Mouse (Mus musculus) CH12.LX (cell line): ENCODE results near the gene Ccdc83. TPM values are rescaled to one million over a fixed set of nuclear protein-coding genes. Genes with fewer than 3 reads are reported as not detected.
A peak's percentile ranks its signal among the peaks of the same experiment; 100 is the strongest.

Experiments
- DNase-seq: peaks from one replicate; pipeline ENCODE4 v3.0.0-alpha.2; 2013; ENCODE audit errors: extremely low read depth
- H3K27ac ChIP-seq: 2 replicates; pipeline ENCODE4 v1.5.1; 2012; ENCODE audit warnings: low read depth, mild to moderate bottlenecking, control low read depth, moderate library complexity; ENCODE audit not compliant: insufficient read depth
- H3K27me3 ChIP-seq: replicated peaks from 2 replicates; pipeline ENCODE3; 2012; ENCODE audit warnings: inconsistent platforms
- H3K36me3 ChIP-seq, 2 experiments: replicated peaks in 1 of 2; 2 replicates each; pipeline versions ENCODE3 to v1.6.1; 2012; ENCODE audit warnings: inconsistent platforms in 1 of 2, low read length in 1 of 2, mild to moderate bottlenecking in 1 of 2, mixed read lengths in 1 of 2, moderate library complexity in 1 of 2; ENCODE audit not compliant: control insufficient read depth in 1 of 2, insufficient read depth in 1 of 2
- H3K4me1 ChIP-seq, 2 experiments: 2 replicates each; pipeline ENCODE4 v1.6.1; 2012; ENCODE audit warnings: inconsistent platforms in 1 of 2, moderate library complexity in 1 of 2; ENCODE audit not compliant: insufficient read depth in 2 of 2, control insufficient read depth in 1 of 2
- H3K4me2 ChIP-seq: 2 replicates; pipeline ENCODE4 v1.6.1; 2012; ENCODE audit warnings: low read depth, mild to moderate bottlenecking, control low read depth; ENCODE audit not compliant: poor library complexity, insufficient read depth, severe bottlenecking
- H3K4me3 ChIP-seq, 3 experiments: fragments of 150-350 bp in 1 of 3; sonication (generic) in 1 of 3; replicated peaks in 1 of 3; 2 replicates each; pipeline versions ENCODE3 to v1.5.1; 2011 to 2012; ENCODE audit warnings: low read depth in 2 of 3, low read length in 2 of 3, mild to moderate bottlenecking in 2 of 3, moderate library complexity in 2 of 3, control low read depth in 1 of 3, improper control_type of control experiment in 1 of 3, inconsistent platforms in 1 of 3, mixed read lengths in 1 of 3; ENCODE audit not compliant: poor library complexity in 1 of 3
- H3K79me2 ChIP-seq: replicated peaks from 2 replicates; pipeline ENCODE4 v1.6.1; 2012; ENCODE audit warnings: mild to moderate bottlenecking, moderate library complexity; ENCODE audit not compliant: control insufficient read depth, poor library complexity, insufficient read depth, severe bottlenecking; ENCODE audit errors: extremely low read depth
- H3K9ac ChIP-seq: 2 replicates; pipeline ENCODE4 v1.6.1; 2012; ENCODE audit warnings: low read depth, mild to moderate bottlenecking, control low read depth, moderate library complexity; ENCODE audit not compliant: insufficient read depth
- H3K9me3 ChIP-seq: replicated peaks from 2 replicates; pipeline ENCODE3; 2012; ENCODE audit warnings: low read length, inconsistent platforms, mixed read lengths
- BHLHE40 ChIP-seq: IDR thresholded peaks from 2 replicates; pipeline ENCODE4 v1.6.1; 2011; ENCODE audit warnings: mild to moderate bottlenecking, low read depth, low read length, improper control_type of control experiment
- CHD1 ChIP-seq: IDR thresholded peaks from 2 replicates; pipeline ENCODE4 v1.6.1; 2012; ENCODE audit warnings: low read depth, low read length, improper control_type of control experiment, inconsistent platforms
- CHD2 ChIP-seq: IDR thresholded peaks from 2 replicates; pipeline ENCODE4 v1.6.1; 2011; ENCODE audit warnings: low read length, improper control_type of control experiment
- ELF1 ChIP-seq: IDR thresholded peaks from 2 replicates; pipeline ENCODE4 v1.6.1; 2014; ENCODE audit warnings: low read depth, mild to moderate bottlenecking, inconsistent platforms, low read length, improper control_type of control experiment
- EP300 ChIP-seq: IDR thresholded peaks from 2 replicates; pipeline ENCODE4 v1.6.1; 2011; ENCODE audit warnings: low read length, improper control_type of control experiment
- IRF4 ChIP-seq: IDR thresholded peaks from 2 replicates; pipeline ENCODE4 v1.6.1; 2014; ENCODE audit warnings: low read depth, mild to moderate bottlenecking, inconsistent platforms, low read length, improper control_type of control experiment
- MAZ ChIP-seq: IDR thresholded peaks from 2 replicates; pipeline ENCODE4 v1.6.1; 2012; ENCODE audit warnings: low read depth, mild to moderate bottlenecking, inconsistent platforms, low read length, improper control_type of control experiment, moderate library complexity
- NELFE ChIP-seq: IDR thresholded peaks from 2 replicates; pipeline ENCODE4 v1.6.1; 2011; ENCODE audit warnings: low read depth, low read length, improper control_type of control experiment
- NRF1 ChIP-seq: IDR thresholded peaks from 2 replicates; pipeline ENCODE4 v1.6.1; 2014; ENCODE audit warnings: low read depth, mild to moderate bottlenecking, inconsistent platforms, low read length, improper control_type of control experiment, moderate library complexity
- PAX5 ChIP-seq: IDR thresholded peaks from 2 replicates; pipeline ENCODE4 v1.6.1; 2012; ENCODE audit warnings: low read length, inconsistent platforms, mixed read lengths
- POLR2A ChIP-seq: IDR thresholded peaks from 2 replicates; pipeline ENCODE4 v1.6.1; 2011; ENCODE audit warnings: low read depth, mild to moderate bottlenecking, improper control_type of control experiment, low read length
- RAD21 ChIP-seq: IDR thresholded peaks from 2 replicates; pipeline ENCODE4 v1.6.1; 2011; ENCODE audit warnings: low read depth, mild to moderate bottlenecking, low read length, improper control_type of control experiment, moderate library complexity
- RCOR1 ChIP-seq: conservative IDR thresholded peaks from 2 replicates; pipeline ENCODE4 v1.6.1; 2012; ENCODE audit warnings: low read depth, mild to moderate bottlenecking, inconsistent platforms, low read length, improper control_type of control experiment
- SMC3 ChIP-seq: IDR thresholded peaks from 2 replicates; pipeline ENCODE4 v1.6.1; 2011; ENCODE audit warnings: low read depth, low read length, improper control_type of control experiment
- UBTF ChIP-seq: IDR thresholded peaks from 2 replicates; pipeline ENCODE4 v1.6.1; 2012; ENCODE audit warnings: low read depth, mild to moderate bottlenecking, inconsistent platforms, low read length, improper control_type of control experiment, moderate library complexity
- USF1 ChIP-seq: IDR thresholded peaks from 2 replicates; pipeline ENCODE4 v1.6.1; 2014; ENCODE audit warnings: low read depth, mild to moderate bottlenecking, inconsistent platforms, low read length, improper control_type of control experiment
- ZC3H11A ChIP-seq: IDR thresholded peaks from 2 replicates; pipeline ENCODE4 v1.6.1; 2012; ENCODE audit warnings: low read depth, mild to moderate bottlenecking, inconsistent platforms, low read length, improper control_type of control experiment
- ZKSCAN1 ChIP-seq: IDR thresholded peaks from 2 replicates; pipeline ENCODE4 v1.6.1; 2012; ENCODE audit warnings: low read depth, inconsistent platforms, low read length, improper control_type of control experiment, borderline replicate concordance
- ZMIZ1 ChIP-seq: IDR thresholded peaks from 2 replicates; pipeline ENCODE4 v1.6.1; 2012; ENCODE audit warnings: low read depth, mild to moderate bottlenecking, inconsistent platforms, low read length, improper control_type of control experiment
- ZNF384 ChIP-seq: IDR thresholded peaks from 2 replicates; pipeline ENCODE4 v1.6.1; 2012; ENCODE audit warnings: low read depth, low read length, improper control_type of control experiment, inconsistent platforms
- dilution Hi-C: fragments of 300-500 bp; cut with MboI; formaldehyde crosslinking; loops from 2 replicates; pipeline ENCODE4 v1.14.3; 2020; ENCODE audit warnings: low sequenced_read_pairs; ENCODE audit not compliant: extremely low pct_unique_long_range_greater_than_20kb, extremely low pct_ligation_motif_present
- in situ Hi-C: fragments of 300-500 bp; cut with MboI; formaldehyde crosslinking; loops from 3 replicates; pipeline ENCODE4 v1.14.3; 2019; ENCODE audit warnings: low sequenced_read_pairs, low pct_ligation_motif_present, low pct_unique_long_range_greater_than_20kb, mixed read lengths
- polyA plus RNA-seq: library from polyadenylated mRNA; unstranded; fragments of >175 nt; gene quantifications from 2 replicates; pipeline ENCODE4 v1.2.1, GENCODE M21; 2012; ENCODE audit warnings: low read depth; ENCODE audit not compliant: insufficient read length
- total RNA-seq, 2 experiments: library from RNA; depleted of rRNA; stranded (reverse); fragments of 300-350 nt in 1 of 2; fragments of >200 nt in 1 of 2; gene quantifications; 2 replicates each; pipeline ENCODE4 v1.2.3; 2012 to 2014

Gene Ccdc83
- total and polyA plus RNA-seq, 3 experiments: not detected

- Histone ChIP-seq H3K9me3 (no peaks in the 10 kb centered on the region), H3K27ac (no peak overlapping the region)
- TF ChIP-seq CHD2 (no peak), ZNF384 (no peak), MAZ (no peak), UBTF (no peak), IRF4 (no peak), NRF1 (no peak), ZMIZ1 (no peak), POLR2A (no peak), ZC3H11A (no peak), CHD1 (no peak), RAD21 (no peak), RCOR1 (no peak), EP300 (no peak), PAX5 (no peak), SMC3 (no peak), ELF1 (no peak), ZKSCAN1 (no peak), BHLHE40 (no peak), USF1 (no peak)
- TF ChIP-seq, all 38 proteins: peak for 0
- in situ Hi-C loops: no loop called here
- no peak overlapping the region for H3K4me2 ChIP-seq
- H3K27me3 ChIP-seq: no peaks in the 10 kb centered on the region
- H3K9ac ChIP-seq: no peak overlapping the region
- no peaks in the 10 kb centered on the region; a peak in 1 of 4 replicates for H3K4me1 ChIP-seq
- dilution Hi-C loops: no loop called here
- no peaks in the 10 kb centered on the region for H3K36me3 ChIP-seq
- DNase-seq: no peak
- no peak overlapping the region for H3K4me3 ChIP-seq
- no peaks in the 10 kb centered on the region for H3K79me2 ChIP-seq
Observed at GRCm38 (mm10) chr7:90228075-90228474, 37.5 kb downstream of the Ccdc83 start.

- Histone ChIP-seq H3K36me3 (no peaks in the 10 kb centered on the region), H3K4me3 (no peak overlapping the region), H3K27ac (no peak overlapping the region), H3K27me3 (no peaks in the 10 kb centered on the region), H3K4me2 (no peak overlapping the region), H3K9ac (no peak overlapping the region), H3K79me2 (no peaks in the 10 kb centered on the region)
- DNase-seq: no peak
- dilution Hi-C loops: no loop called here
- no peak for TF ChIP-seq ZC3H11A
- no peak for TF ChIP-seq ZMIZ1
- peak; percentile 60 for TF ChIP-seq ZNF384
- no peak for TF ChIP-seq NELFE
- TF ChIP-seq, all 38 proteins: peak for 1
- Histone ChIP-seq H3K9me3 (no peaks in the 10 kb centered on the region), H3K4me1 (peaks cover 0 to 3% of the 10 kb centered on the region in 2 experiments; a peak in 1 of 4 replicates)
- in situ Hi-C loops: no loop called here
Observed at GRCm38 (mm10) chr7:90221487-90221886, 44.1 kb downstream of the Ccdc83 start.
